Mouse (Mus musculus): ENCODE data around the gene N4bp3. TPM values are rescaled to one million over a fixed set of nuclear protein-coding genes. Genes with fewer than 3 reads are reported as not detected.
A peak's percentile ranks its signal among the peaks of the same experiment; 100 is the strongest.

The N4bp3 gene
- polyA plus RNA-seq, 1 experiment from 2014 or later, result 39.2 TPM

DNA sequence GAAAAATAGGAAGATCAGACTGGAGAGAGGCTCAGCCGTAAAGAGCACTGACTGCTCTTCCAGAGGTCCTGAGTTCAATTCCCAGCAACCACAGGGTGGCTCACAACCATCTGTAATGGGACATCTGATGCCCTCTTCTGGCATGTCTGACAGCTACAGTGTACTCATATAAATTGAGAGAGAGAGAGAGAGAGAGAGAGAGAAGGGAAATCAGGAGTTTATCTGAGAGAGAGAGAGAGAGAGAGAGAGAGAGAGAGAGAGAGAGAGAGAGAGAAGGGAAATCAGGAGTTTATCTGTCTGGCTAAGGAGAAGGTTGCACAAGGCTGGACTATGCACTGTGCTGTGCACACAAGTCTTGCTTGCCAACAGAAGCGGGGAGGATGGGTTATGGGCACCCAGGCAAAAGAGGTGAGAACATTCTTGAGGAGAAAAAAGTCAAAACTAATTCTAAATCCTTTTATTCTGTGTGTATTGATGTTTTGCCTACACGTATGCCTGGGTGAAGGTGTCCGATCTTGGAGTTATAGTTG is 2.3 kb upstream of the N4bp3 start:
- no peak for TF ChIP-seq CTCF (IDR thresholded peaks at IDR 0.05; ENCODE audit: low read depth)
- ATAC-seq (ENCODE audit: insufficient read depth), result no peak
- no peak overlapping the region for H3K4me2 ChIP-seq
- no peaks in the 10 kb centered on the region for H3K9me3 ChIP-seq (ENCODE audit: low read depth, low read length)
- peaks cover 8% of the 10 kb centered on the region; the same call in 1 of the 2 replicates for H3K4me1 ChIP-seq (ENCODE audit: insufficient read depth)
- no peak for DNase-seq
- no peaks in the 10 kb centered on the region for H3K36me3 ChIP-seq (ENCODE audit: insufficient read depth)
- WGBS, result 87% methylated on average over 4 of the region's 4 CpGs
- no peak overlapping the region for H3K27ac ChIP-seq (ENCODE audit: low read depth)
- no peak overlapping the region for H3K9ac ChIP-seq
- no peak overlapping the region for H3K4me3 ChIP-seq (ENCODE audit: low read depth, low read length)
- H3K27me3 ChIP-seq (ENCODE audit: insufficient read depth, low read length), result no peaks in the 10 kb centered on the region

DNA sequence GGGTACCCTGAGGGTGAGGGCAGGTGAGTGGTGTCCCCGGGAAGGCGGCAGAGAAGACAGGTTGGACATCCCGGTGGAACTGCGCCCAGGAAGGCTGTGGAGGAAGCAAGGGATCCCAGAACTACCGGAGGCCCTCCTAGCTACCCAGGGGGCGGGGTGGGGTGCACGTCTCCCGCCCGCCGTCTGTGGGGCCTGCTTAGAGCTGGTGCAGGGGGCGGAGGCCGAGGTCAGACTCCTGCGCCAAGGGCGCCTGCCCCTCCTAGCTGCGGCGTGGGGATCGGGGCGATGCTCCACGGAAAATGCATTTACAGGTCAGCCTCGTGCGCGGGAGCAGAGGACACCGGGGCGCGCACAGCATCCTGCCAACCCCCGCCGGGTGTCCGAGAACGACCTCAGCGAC is 381 bp downstream of the N4bp3 start:
- H3K4me2 ChIP-seq, result peak overlapping the region; percentile 97
- WGBS, result under 1% methylated on average over 30 of the region's 30 CpGs
- peaks cover 8% of the 10 kb centered on the region; the same call in 1 of the 2 replicates for H3K4me1 ChIP-seq (ENCODE audit: insufficient read depth)
- peak overlapping the region; percentile 68 for H3K4me3 ChIP-seq (ENCODE audit: low read depth, low read length)
- DNase-seq (no peak), ATAC-seq (ENCODE audit: insufficient read depth) (peak; percentile 47)
- H3K9me3 ChIP-seq (ENCODE audit: low read depth, low read length), result no peaks in the 10 kb centered on the region
- peaks cover 7% of the 10 kb centered on the region; the same call in 1 of the 2 replicates for H3K36me3 ChIP-seq (ENCODE audit: insufficient read depth)
- no peaks in the 10 kb centered on the region for H3K27me3 ChIP-seq (ENCODE audit: insufficient read depth, low read length)
- peak overlapping the region; percentile 78 for H3K9ac ChIP-seq
- no peak for TF ChIP-seq CTCF (IDR thresholded peaks at IDR 0.05; ENCODE audit: low read depth)
- peak overlapping the region; percentile 60; the same call in 1 of the 2 replicates for H3K27ac ChIP-seq (ENCODE audit: low read depth)

- ATAC-seq (ENCODE audit: insufficient read depth), result no peak
- H3K4me3 ChIP-seq (ENCODE audit: low read depth, low read length), result peak overlapping the region; percentile 68
Measured at GRCm38 (mm10) chr11:51649889-51650199, 798 bp downstream of the N4bp3 start.

GRCm38 (mm10) chr11:51649111-51649888 is 1.3 kb downstream of the N4bp3 start:
- DNase-seq, result no peak

More at GRCm38 (mm10) chr11:51649889-51650199, 798 bp downstream of the N4bp3 start:
- peak; percentile 63 for DNase-seq
- H3K27ac ChIP-seq (ENCODE audit: low read depth), result peak overlapping the region; percentile 60; the same call in 1 of the 2 replicates
- no peak for TF ChIP-seq CTCF (IDR thresholded peaks at IDR 0.05; ENCODE audit: low read depth)
- H3K9ac ChIP-seq, result peak overlapping the region; percentile 78
- no peaks in the 10 kb centered on the region for H3K9me3 ChIP-seq (ENCODE audit: low read depth, low read length)
- peak overlapping the region; percentile 97 for H3K4me2 ChIP-seq
- H3K27me3 ChIP-seq (ENCODE audit: insufficient read depth, low read length), result no peaks in the 10 kb centered on the region
- H3K36me3 ChIP-seq (ENCODE audit: insufficient read depth), result peaks cover 9% of the 10 kb centered on the region; the same call in 1 of the 2 replicates
- peaks cover 8% of the 10 kb centered on the region; the same call in 1 of the 2 replicates for H3K4me1 ChIP-seq (ENCODE audit: insufficient read depth)
- WGBS, result 4% methylated on average over 7 of the region's 7 CpGs

DNA sequence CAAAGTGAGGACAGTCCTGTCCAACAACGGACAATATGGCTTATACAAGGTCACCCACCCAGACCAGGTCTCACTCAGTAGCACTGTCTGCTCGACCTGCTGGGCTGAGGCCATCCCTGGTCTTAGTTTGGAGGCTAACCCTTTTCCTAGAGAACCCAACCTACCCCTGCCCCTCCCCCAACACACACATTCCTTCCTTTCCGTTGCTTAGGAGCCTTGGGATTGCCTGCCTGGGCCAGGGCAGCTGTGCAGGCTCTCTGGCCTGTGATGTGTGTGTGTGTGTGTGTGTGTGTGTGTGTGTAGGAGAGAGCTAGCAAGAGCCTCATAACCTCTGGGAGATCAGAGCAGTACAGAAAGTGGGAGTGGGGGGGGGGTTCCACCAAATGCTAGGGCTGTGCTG is 2.1 kb downstream of the N4bp3 start:
- WGBS, result 14% methylated on average over 3 of the region's 3 CpGs
- peak overlapping the region; percentile 78 for H3K9ac ChIP-seq
- H3K4me1 ChIP-seq (ENCODE audit: insufficient read depth), result peaks cover 8% of the 10 kb centered on the region; the same call in 1 of the 2 replicates
- no peaks in the 10 kb centered on the region for H3K9me3 ChIP-seq (ENCODE audit: low read depth, low read length)
- H3K27me3 ChIP-seq (ENCODE audit: insufficient read depth, low read length), result no peaks in the 10 kb centered on the region; the same call in 1 of the 2 replicates
- no peak for TF ChIP-seq CTCF (IDR thresholded peaks at IDR 0.05; ENCODE audit: low read depth)
- ATAC-seq (ENCODE audit: insufficient read depth) (no peak), DNase-seq (peak; percentile 33)
- H3K27ac ChIP-seq (ENCODE audit: low read depth), result peak overlapping the region; percentile 72
- H3K4me2 ChIP-seq, result peak overlapping the region; percentile 97
- H3K36me3 ChIP-seq (ENCODE audit: insufficient read depth), result peaks cover 21% of the 10 kb centered on the region
- H3K4me3 ChIP-seq (ENCODE audit: low read depth, low read length), result peak overlapping the region; percentile 68

More at GRCm38 (mm10) chr11:51649111-51649888, 1.3 kb downstream of the N4bp3 start:
- no peak for ATAC-seq (ENCODE audit: insufficient read depth)
- Histone ChIP-seq H3K27ac (ENCODE audit: low read depth) (peak overlapping the region; percentile 72), H3K36me3 (ENCODE audit: insufficient read depth) (peaks cover 14% of the 10 kb centered on the region), H3K9ac (peak overlapping the region; percentile 78), H3K9me3 (ENCODE audit: low read depth, low read length) (no peaks in the 10 kb centered on the region), H3K4me3 (ENCODE audit: low read depth, low read length) (peak overlapping the region; percentile 68), H3K27me3 (ENCODE audit: insufficient read depth, low read length) (no peaks in the 10 kb centered on the region; the same call in 1 of the 2 replicates), H3K4me2 (peak overlapping the region; percentile 97), H3K4me1 (ENCODE audit: insufficient read depth) (peaks cover 8% of the 10 kb centered on the region; the same call in 1 of the 2 replicates)
- no peak for TF ChIP-seq CTCF (IDR thresholded peaks at IDR 0.05; ENCODE audit: low read depth)
- 35% methylated on average over 11 of the region's 11 CpGs for WGBS

- peak; percentile 61 for DNase-seq
- Histone ChIP-seq H3K36me3 (ENCODE audit: insufficient read depth) (peaks cover 33% of the 10 kb centered on the region), H3K4me2 (peak overlapping the region; percentile 97), H3K27ac (ENCODE audit: low read depth) (peak overlapping the region; percentile 80), H3K4me3 (ENCODE audit: low read depth, low read length) (0 out of 2 replicates have a peak overlapping the region, but pooled peaks have one; percentile 12), H3K9ac (no peak overlapping the region), H3K9me3 (ENCODE audit: low read depth, low read length) (no peaks in the 10 kb centered on the region), H3K4me1 (ENCODE audit: insufficient read depth) (peaks cover 8% of the 10 kb centered on the region; the same call in 1 of the 2 replicates), H3K27me3 (ENCODE audit: insufficient read depth, low read length) (no peaks in the 10 kb centered on the region; the same call in 1 of the 2 replicates)
- no peak for TF ChIP-seq CTCF (IDR thresholded peaks at IDR 0.05; ENCODE audit: low read depth)
- peak; percentile 45; the same call in 1 of the 2 replicates for ATAC-seq (ENCODE audit: insufficient read depth)
- 71% methylated on average over 15 of the region's 15 CpGs for WGBS
Measured at GRCm38 (mm10) chr11:51646751-51647667, 3.6 kb downstream of the N4bp3 start.

Measured in lung, embryonic 14.5 days (tissue).